In genomic region chr8:69996589-69997285, GRCm38 (mm10) we compare ENCODE assay signal across 9 mouse cellular contexts. TPM values are rescaled to one million over a fixed set of nuclear protein-coding genes. Genes with fewer than 3 reads are reported as not detected.
DNase-seq lines count a peak whose midpoint lies in the region; ATAC-seq and TF ChIP-seq lines count a peak whose summit lies in the region.
"Had no signal": no experiment of that assay in that cellular context is flagged by ENCODE, and none has a peak within 500 bp of the region (broad histone marks: within the 10 kb centered on the region; RNA-seq: fewer than 3 reads in every experiment).

No protein-coding gene starts in this region.

- peaks cover 44% of the 10 kb centered on the region for H3K79me2 ChIP-seq in macrophage (ENCODE audit: inconsistent target)

- H3K4me2 ChIP-seq in heart, embryonic 16.5 days (ENCODE audit: low read depth, low read length), result peak overlapping the region; percentile 88
- H3K4me2 ChIP-seq in forebrain, embryonic 16.5 days (ENCODE audit: low read length), result peak overlapping the region; percentile 95

- 0 out of 2 replicates have a peak, but pooled peaks cover 2% of the 10 kb centered on the region for H3K36me3 ChIP-seq in heart, embryonic 16.5 days (ENCODE audit: control insufficient read depth, insufficient read depth)
- H3K36me3 ChIP-seq in G1E (replicated peaks), result peaks cover 19% of the 10 kb centered on the region
- H3K36me3 ChIP-seq in forebrain, embryonic 16.5 days (ENCODE audit: control insufficient read depth, insufficient read depth), result no peaks in the 10 kb centered on the region
- H3K36me3 ChIP-seq in macrophage (ENCODE audit: inconsistent target), result no peaks in the 10 kb centered on the region; the same call in 1 of the 2 replicates

- TF ChIP-seq CTCF in G1E (IDR thresholded peaks at IDR 0.05; ENCODE audit: low read depth, low read length), result no peak

- peaks cover 24% of the 10 kb centered on the region for H3K4me1 ChIP-seq in heart, embryonic 16.5 days (ENCODE audit: control insufficient read depth, insufficient read depth, low read length)
- peaks cover 40% of the 10 kb centered on the region for H3K4me1 ChIP-seq in G1E (ENCODE audit: insufficient read depth, low read depth, low read length)
- H3K4me1 ChIP-seq in forebrain, embryonic 16.5 days (replicated peaks; ENCODE audit: control insufficient read depth, insufficient read depth, low read length), result peaks cover 14% of the 10 kb centered on the region

- no peak for DNase-seq in heart, postnatal 36 days
- DNase-seq in G1E (ENCODE audit: low spot score), result no peak
- no peak for DNase-seq in adrenal gland, adult (ENCODE audit: inconsistent age in 2 of 2, low spot score in 1 of 2)
- no peak for DNase-seq in layer of hippocampus, adult 9-10 months (ENCODE audit: low spot score)
- DNase-seq in cerebellum, postnatal 25 days, result no peak

- H3K4me3 ChIP-seq in heart, embryonic 16.5 days (ENCODE audit: low read length), result peak overlapping the region; percentile 65
- peak overlapping the region; percentile 98 for H3K4me3 ChIP-seq in G1E (ENCODE audit: low read depth, low read length)
- H3K4me3 ChIP-seq in forebrain, embryonic 16.5 days (replicated peaks; ENCODE audit: low read length), result peak overlapping the region; percentile 89
- H3K4me3 ChIP-seq in macrophage (ENCODE audit: inconsistent target), result peak overlapping the region; percentile 65

- no peaks in the 10 kb centered on the region for H3K9me3 ChIP-seq in heart, embryonic 16.5 days (replicated peaks; ENCODE audit: control insufficient read depth, low read length)
- no peaks in the 10 kb centered on the region for H3K9me3 ChIP-seq in G1E (replicated peaks)
- H3K9me3 ChIP-seq in forebrain, embryonic 16.5 days (ENCODE audit: control insufficient read depth, low read length), result no peaks in the 10 kb centered on the region

- peak overlapping the region; percentile 84 for H3K9ac ChIP-seq in heart, embryonic 16.5 days (ENCODE audit: low read length)
- H3K9ac ChIP-seq in forebrain, embryonic 16.5 days (replicated peaks; ENCODE audit: low read depth, low read length), result peak overlapping the region; percentile 81

- peak overlapping the region; percentile 88 for H3K27ac ChIP-seq in heart, embryonic 16.5 days (ENCODE audit: low read length)
- H3K27ac ChIP-seq in forebrain, embryonic 16.5 days (ENCODE audit: low read length), result peak overlapping the region; percentile 73
- H3K27ac ChIP-seq in macrophage, result peak overlapping the region; percentile 89

- no peak for ATAC-seq in heart, embryonic 16.5 days (replicated peaks; ENCODE audit: extremely low read depth, insufficient read depth, low FRiP score)
- no peak for ATAC-seq in G1E (ENCODE audit: extremely low read depth, insufficient number of reproducible peaks, low FRiP score, poor library complexity, severe bottlenecking)
- ATAC-seq in forebrain, embryonic 16.5 days, result no peak

- intact Hi-C loops in heart, postnatal 36 days (cut with DNase I), result loop anchor here (10.0 kb wide), 1 partner anchor 372 kb away; the partner anchor contains the start of gene Zfp868

- WGBS in heart, embryonic 16.5 days, result 3% methylated on average over 35 of the region's 35 CpGs
- 3% methylated on average over 35 of the region's 35 CpGs for WGBS in forebrain, embryonic 16.5 days
- 2% methylated on average over 35 of the region's 35 CpGs for whole genome bisulfite sequencing in macrophage (ENCODE audit: missing documents)

- no peaks in the 10 kb centered on the region for H3K27me3 ChIP-seq in heart, embryonic 16.5 days (ENCODE audit: control insufficient read depth, insufficient read depth, low read length)
- no peaks in the 10 kb centered on the region for H3K27me3 ChIP-seq in G1E (ENCODE audit: insufficient read depth, low read length)
- H3K27me3 ChIP-seq in forebrain, embryonic 16.5 days (replicated peaks; ENCODE audit: control insufficient read depth, insufficient read depth, low read length), result no peaks in the 10 kb centered on the region
- H3K27me3 ChIP-seq: Patski had no signal

RNA-seq across cellular contexts. Expression of gene Gatad2a, which starts 0.6 kb away (rescaled TPM):
- 26.2 and 26.8 TPM in 2 replicates for polyA plus RNA-seq in heart, embryonic 16.5 days (2015; fragmentation: Nextera tagmentation; extraction: Ambion mirVana)
- total RNA-seq in heart, postnatal 36 days (2021), result 10 to 100 TPM; 31.6 to 36.5 TPM
- total RNA-seq in G1E (2014; fragmentation: Nextera tagmentation) (99.3 and 101 TPM in 2 replicates), G1E (2017) (44.4 and 52.2 TPM in 2 replicates)
- polyA plus RNA-seq in G1E (2012) (104 and 139 TPM in 2 replicates), macrophage (2018) (38.2 to 65.2 TPM (median 54.8 TPM) in 3 replicates)
- 22.6 and 23.5 TPM in 2 replicates for polyA plus RNA-seq in forebrain, embryonic 16.5 days (2015; fragmentation: Nextera tagmentation; extraction: Ambion mirVana)
- 100 to 1,000 TPM in 6 of 26 experiments, 10 to 100 TPM in 20; 28.5 to 185 (median 83.8) TPM for total RNA-seq in macrophage (2018; cell fraction: chromatin; rRNA removed)
- total RNA-seq in macrophage (2018; cell fraction: cytosol; rRNA removed), result 10 to 100 TPM; 60.9 to 96.4 (median 79.3) TPM
- 100 to 1,000 TPM in 1 of 26 experiments, 10 to 100 TPM in 25; 33.3 to 121 (median 69.3) TPM for total RNA-seq in macrophage (2018; cell fraction: nucleus; rRNA removed)

RNA-seq across cellular contexts. Expression of gene Mau2, which starts 45.8 kb away (rescaled TPM):
- 38.4 and 42.9 TPM in 2 replicates for polyA plus RNA-seq in heart, embryonic 16.5 days (2015; fragmentation: Nextera tagmentation; extraction: Ambion mirVana)
- 10 to 100 TPM; 35.3 to 38.6 TPM for total RNA-seq in heart, postnatal 36 days (2021)
- total RNA-seq in G1E (2014; fragmentation: Nextera tagmentation) (49.6 and 53.2 TPM in 2 replicates), G1E (2017) (35.4 and 37.8 TPM in 2 replicates)
- polyA plus RNA-seq in G1E (2012) (29.6 and 34.2 TPM in 2 replicates), macrophage (2018) (11.9 to 29.5 TPM (median 18.7 TPM) in 3 replicates)
- 85.6 and 93.5 TPM in 2 replicates for polyA plus RNA-seq in forebrain, embryonic 16.5 days (2015; fragmentation: Nextera tagmentation; extraction: Ambion mirVana)
- total RNA-seq in macrophage (2018; cell fraction: chromatin; rRNA removed), result 100 to 1,000 TPM; 120 to 264 (median 199) TPM
- 10 to 100 TPM; 17.3 to 38.8 (median 29.1) TPM for total RNA-seq in macrophage (2018; cell fraction: cytosol; rRNA removed)
- total RNA-seq in macrophage (2018; cell fraction: nucleus; rRNA removed), result 100 to 1,000 TPM in 11 of 26 experiments, 10 to 100 TPM in 15; 63.0 to 154 (median 92.7) TPM

RNA-seq across cellular contexts. Expression of gene Sugp1, which starts 45.9 kb away (rescaled TPM):
- 30.0 and 30.4 TPM in 2 replicates for polyA plus RNA-seq in heart, embryonic 16.5 days (2015; fragmentation: Nextera tagmentation; extraction: Ambion mirVana)
- total RNA-seq in heart, postnatal 36 days (2021), result 10 to 100 TPM; 18.7 to 22.0 TPM
- total RNA-seq in G1E (2014; fragmentation: Nextera tagmentation) (17.9 and 43.3 TPM in 2 replicates), G1E (2017) (33.1 and 36.0 TPM in 2 replicates)
- polyA plus RNA-seq in G1E (2012) (44.9 and 52.9 TPM in 2 replicates), macrophage (2018) (21.0 to 34.1 TPM (median 22.9 TPM) in 3 replicates)
- polyA plus RNA-seq in forebrain, embryonic 16.5 days (2015; fragmentation: Nextera tagmentation; extraction: Ambion mirVana), result 59.2 and 67.5 TPM in 2 replicates
- 10 to 100 TPM; 17.6 to 77.5 (median 50.8) TPM for total RNA-seq in macrophage (2018; cell fraction: chromatin; rRNA removed)
- total RNA-seq in macrophage (2018; cell fraction: cytosol; rRNA removed), result 10 to 100 TPM; 17.3 to 30.2 (median 25.2) TPM
- 10 to 100 TPM in 25 of 26 experiments, 1 to 10 TPM in 1; 9.3 to 47.4 (median 27.3) TPM for total RNA-seq in macrophage (2018; cell fraction: nucleus; rRNA removed)
